8 mouse cellular contexts compared by ENCODE assay signal in genomic region chr9:70678682-70679131, GRCm38 (mm10). TPM values are rescaled to one million over a fixed set of nuclear protein-coding genes. Genes with fewer than 3 reads are reported as not detected.
DNase-seq lines count a peak whose midpoint lies in the region; ATAC-seq lines count a peak whose summit lies in the region.

TSS of gene Adam10 (plus strand) at chr9:70678997.

- ATAC-seq in inflammation-experienced regulatory T-cells, adult 6 months, result peak; percentile 95
- ATAC-seq in megakaryocyte-erythroid progenitor cell, adult 5-6 weeks (replicated peaks; ENCODE audit: low FRiP score, low TSS enrichment, poor library complexity, severe bottlenecking), result peak; percentile 95

- peak; percentile 97 for DNase-seq in adipocyte (ENCODE audit: low spot score)
- DNase-seq in embryo, embryonic 10 days (ENCODE audit: low spot score), result peak; percentile 98
- peak; percentile 100 for DNase-seq in gastrocnemius, postnatal 14 days
- peak; percentile 95 to 100 for DNase-seq in left cerebral cortex, postnatal 10 days (ENCODE audit: extremely low spot score in 1 of 2, low spot score in 2 of 2)
- peak; percentile 99 for DNase-seq in right cerebral cortex, postnatal 25 days
- peak; percentile 99 for DNase-seq in urinary bladder, postnatal 4 days (ENCODE audit: low spot score in 2 of 2)

- intact Hi-C loops in gastrocnemius, postnatal 14 days (cut with DNase I; ENCODE audit: low total_unique reads), result loop anchor here (10.0 kb wide), 1 partner anchor 246 kb away; no protein-coding TSS in a partner anchor
- intact Hi-C loops in left cerebral cortex, postnatal 10 days (cut with DNase I), result loop anchor here (5.0 to 10.0 kb wide), 2 partner anchors 246 to 399 kb away; no protein-coding TSS in a partner anchor

RNA-seq across cellular contexts. Expression of gene Adam10, which starts in this region (rescaled TPM):
- total RNA-seq in gastrocnemius, postnatal 14 days (2021), result 10 to 100 TPM; 26.4 to 35.9 TPM
- 10 to 100 TPM; 73.6 to 89.9 (median 76.3) TPM for polyA plus RNA-seq in inflammation-experienced regulatory T-cells, adult 6 months (2017; shearing (Covaris generic))
- 10 to 100 TPM; 83.8 to 86.3 TPM for total RNA-seq in left cerebral cortex, postnatal 10 days (2021)
- 88.3 and 96.4 TPM in 2 replicates for total RNA-seq in megakaryocyte-erythroid progenitor cell, adult 5-6 weeks (2014; fragmentation: Nextera tagmentation)
- total RNA-seq in megakaryocyte-erythroid progenitor cell, adult 5-6 weeks (2017), result 56.0 and 79.3 TPM in 2 replicates

Comparison
In these comparisons a context has a peak if more than half of its experiments do, and no peak if none do; other contexts are left out.
1. Peak in every context shown above with its lines: DNase-seq and ATAC-seq.